Mouse (Mus musculus) left cerebral cortex, postnatal 25 days (tissue): ENCODE data around the gene Plcb3. TPM values are rescaled to one million over a fixed set of nuclear protein-coding genes. Genes with fewer than 3 reads are reported as not detected.
A peak's percentile ranks its signal among the peaks of the same experiment; 100 is the strongest.

Experiments used
- DNase-seq, 2 experiments: peaks; one replicate each; pipeline ENCODE4 v3.0.0; 2022; ENCODE audit warnings: low spot score in 2 of 2, mixed read lengths in 1 of 2
- intact Hi-C: fragments of 180-260 bp; cut with DNase I; formaldehyde crosslinking; loops from one replicate; pipeline ENCODE4 v1.15.1; 2025
- total RNA-seq, 2 experiments: library from RNA; stranded (reverse); gene quantifications; 2 replicates each; pipeline ENCODE4 v1.2.3; 2021

Gene Plcb3
- total RNA-seq: 10 to 100 TPM; 11.9 to 13.3 TPM

DNA sequence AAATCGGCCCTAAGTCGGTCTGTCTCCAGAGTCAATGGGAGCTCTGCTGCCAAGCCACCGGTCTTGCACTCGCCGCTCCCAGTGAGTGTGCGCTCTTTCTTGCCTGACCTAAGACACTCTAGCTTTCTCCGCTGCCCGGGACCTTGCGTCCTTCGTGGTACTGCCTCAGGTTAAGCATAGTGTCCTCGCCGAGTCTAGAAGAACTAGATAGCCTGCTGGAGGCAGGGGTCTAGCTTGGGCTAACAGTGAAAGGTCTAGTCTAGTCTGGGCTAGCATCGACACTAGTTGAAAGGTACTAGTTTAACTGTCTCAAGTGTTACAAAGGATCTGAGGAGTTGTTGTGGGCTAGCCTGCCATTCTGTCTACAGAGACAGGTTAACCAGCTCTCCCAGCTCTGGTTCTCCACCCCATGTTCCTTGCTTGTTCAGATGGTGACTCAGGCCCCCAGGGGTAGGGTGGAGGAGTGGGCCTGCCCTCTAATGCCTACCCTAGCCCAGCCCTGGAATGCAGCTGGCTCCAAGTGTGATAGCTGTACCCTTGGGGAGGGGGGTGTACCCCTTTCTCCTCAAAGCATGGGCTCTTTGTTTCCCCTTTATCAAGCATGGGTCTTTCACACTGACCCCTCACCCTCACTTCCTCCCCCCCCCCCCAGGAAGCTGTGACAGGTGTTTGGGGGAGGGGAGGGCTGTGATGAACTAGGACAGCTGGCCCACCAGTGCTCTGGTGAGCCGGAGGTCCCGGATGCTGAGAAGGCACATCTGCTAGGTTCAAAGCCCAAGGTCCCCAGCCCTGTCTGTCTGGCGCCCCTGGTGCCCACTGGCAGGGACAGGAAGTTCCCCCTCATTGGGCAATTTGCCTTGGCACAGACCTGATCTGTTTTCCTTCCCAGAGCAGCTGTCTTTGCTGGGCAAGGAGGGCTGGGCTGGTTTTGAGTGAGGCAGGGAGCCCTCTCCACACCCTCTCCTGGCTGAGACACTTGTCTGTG lies at the start of gene Plcb3:
Plcb3 (minus strand) TSS at position 934 of the 985 bp plus-strand sequence.
- DNase-seq: peak; percentile 64 to 66
- intact Hi-C loops: loop anchor here (5.0 kb wide), 1 partner anchor 34 kb away; the partner anchor contains the start of genes Bad and Gpr137

DNA sequence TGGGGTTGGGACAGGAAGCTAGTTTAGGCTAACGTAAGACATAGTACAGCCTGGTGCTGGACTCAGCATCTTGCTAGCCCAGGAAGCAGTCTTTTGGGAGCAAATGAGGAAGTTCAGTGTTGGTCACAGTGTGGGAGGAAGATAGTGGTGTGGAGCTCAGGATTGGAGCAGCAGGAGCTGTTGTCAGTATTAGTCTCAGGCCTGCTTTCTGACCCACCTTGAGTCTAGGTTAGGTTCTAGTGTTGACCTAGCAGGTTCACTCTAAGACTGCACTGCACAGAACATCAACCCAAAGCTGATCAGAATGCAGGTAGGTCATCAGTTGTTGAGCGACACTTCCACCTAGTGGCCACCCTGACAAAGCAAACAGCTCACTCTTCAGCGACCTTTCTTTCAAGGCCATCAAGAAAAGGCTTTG lies 44.0 kb upstream of the Plcb3 start:
- intact Hi-C loops: no loop called here
- DNase-seq: peak; percentile 28 to 39

DNA sequence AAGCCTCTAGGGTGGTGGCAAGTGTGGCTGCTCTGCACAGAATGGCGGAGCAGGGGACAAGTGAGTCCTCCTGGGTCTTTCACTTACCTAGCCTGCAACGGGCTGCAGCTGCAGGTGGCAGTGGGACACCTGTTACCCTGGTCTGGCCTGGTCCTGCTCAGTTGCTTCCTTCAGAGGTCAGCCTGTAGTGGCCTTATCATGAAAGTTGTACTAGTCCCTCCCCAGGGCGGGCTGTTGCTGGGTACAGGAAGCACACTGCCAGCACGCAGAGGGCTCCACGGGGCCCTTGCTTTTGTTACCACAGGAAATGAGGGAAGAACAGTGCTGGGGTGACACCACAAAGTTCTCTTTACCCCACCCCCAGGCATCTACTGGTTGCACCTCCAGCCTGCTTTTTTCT lies 42.9 kb upstream of the Plcb3 start, which contains the start of gene Fermt3:
Fermt3 (minus strand) TSS at position 279 of the 400 bp plus-strand sequence.
- intact Hi-C loops: no loop called here
- peak in 1 of 2 experiments; percentile 40 for DNase-seq

- intact Hi-C loops: no loop called here
- no peak for DNase-seq
These were observed 42.3 kb upstream of the Plcb3 start for GRCm38 (mm10) chr19:7018546-7018945.

DNA sequence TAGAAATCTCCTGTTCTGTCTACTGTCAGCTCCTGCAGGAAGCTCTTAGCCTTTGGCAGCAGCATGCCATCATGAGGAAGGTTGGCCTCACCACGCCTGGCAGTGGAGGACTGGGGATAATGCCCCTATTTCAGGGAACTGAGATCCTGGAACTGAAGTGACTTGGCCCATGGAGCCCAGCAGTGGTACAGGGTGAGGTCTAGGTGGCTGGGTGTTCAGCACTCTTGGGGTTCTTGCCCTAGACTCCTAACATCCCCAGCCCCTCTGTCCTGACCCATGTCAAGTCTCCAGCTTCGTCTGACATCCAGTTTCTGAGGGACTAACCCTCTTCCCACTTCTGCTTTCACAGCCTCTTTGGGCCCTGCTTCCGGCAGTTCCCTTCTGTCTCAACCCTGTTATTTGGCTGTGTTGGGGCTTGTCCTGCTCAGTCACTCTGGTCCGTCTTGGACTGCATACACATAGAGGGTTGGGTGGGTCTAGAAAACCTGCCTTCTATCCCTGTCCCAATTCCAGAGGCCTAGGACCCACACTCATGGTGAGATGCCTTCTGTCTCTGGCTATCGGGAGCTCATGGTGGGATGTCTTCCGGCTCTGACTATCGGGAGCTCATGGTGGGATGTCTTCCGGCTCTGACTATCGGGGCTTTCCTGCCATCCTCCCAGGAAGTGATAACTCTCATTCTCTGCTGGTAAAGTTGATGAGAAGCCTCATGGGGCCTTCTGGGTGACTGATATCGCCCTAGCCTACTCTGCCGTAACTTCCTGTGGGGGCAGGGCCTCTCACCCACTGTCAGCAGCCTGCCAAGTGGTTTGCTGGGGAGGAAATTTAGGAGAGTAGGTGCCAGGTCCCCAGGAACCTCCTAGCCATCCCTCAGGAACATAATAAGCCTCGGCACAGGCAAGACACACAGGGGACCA lies 41.5 kb upstream of the Plcb3 start:
- no peak for DNase-seq
- intact Hi-C loops: no loop called here

DNA sequence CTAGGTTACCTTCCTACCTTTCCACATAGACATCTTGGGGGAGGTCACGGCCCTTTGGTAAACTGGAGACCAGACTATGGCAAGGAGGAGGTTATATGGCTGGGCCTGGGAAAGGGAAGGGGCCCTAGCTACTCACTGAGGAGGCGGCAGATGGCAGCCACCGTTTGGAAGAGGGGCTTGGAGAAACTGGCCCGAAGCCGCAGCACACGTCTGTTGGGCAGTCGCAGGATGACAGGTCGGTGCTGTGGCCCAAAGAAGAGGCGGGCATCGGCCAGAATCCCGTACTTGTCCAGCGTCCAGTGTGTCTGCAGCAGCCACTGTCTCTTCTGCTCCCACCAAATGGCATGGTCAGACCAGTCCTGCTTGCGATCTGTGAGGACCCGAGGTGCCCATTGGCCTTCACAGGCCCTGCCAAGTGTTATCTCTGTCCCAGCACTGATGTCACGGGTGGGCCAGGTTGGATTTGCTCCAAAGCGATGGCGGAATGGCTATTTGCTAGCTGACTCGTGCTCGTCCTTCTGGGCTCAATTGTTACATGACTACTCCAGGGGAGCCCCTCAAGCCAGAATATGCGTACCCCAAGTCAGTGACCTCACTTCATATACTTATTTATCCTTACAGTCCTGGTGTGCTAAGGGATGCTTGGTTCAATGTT lies 38.3 kb upstream of the Plcb3 start:
- DNase-seq: no peak
- intact Hi-C loops: no loop called here

- intact Hi-C loops: no loop called here
- no peak for DNase-seq
These were observed 37.7 kb upstream of the Plcb3 start for GRCm38 (mm10) chr19:7013984-7014383.

- no peak for DNase-seq
These were observed 36.2 kb upstream of the Plcb3 start for GRCm38 (mm10) chr19:7012426-7012825.

DNA sequence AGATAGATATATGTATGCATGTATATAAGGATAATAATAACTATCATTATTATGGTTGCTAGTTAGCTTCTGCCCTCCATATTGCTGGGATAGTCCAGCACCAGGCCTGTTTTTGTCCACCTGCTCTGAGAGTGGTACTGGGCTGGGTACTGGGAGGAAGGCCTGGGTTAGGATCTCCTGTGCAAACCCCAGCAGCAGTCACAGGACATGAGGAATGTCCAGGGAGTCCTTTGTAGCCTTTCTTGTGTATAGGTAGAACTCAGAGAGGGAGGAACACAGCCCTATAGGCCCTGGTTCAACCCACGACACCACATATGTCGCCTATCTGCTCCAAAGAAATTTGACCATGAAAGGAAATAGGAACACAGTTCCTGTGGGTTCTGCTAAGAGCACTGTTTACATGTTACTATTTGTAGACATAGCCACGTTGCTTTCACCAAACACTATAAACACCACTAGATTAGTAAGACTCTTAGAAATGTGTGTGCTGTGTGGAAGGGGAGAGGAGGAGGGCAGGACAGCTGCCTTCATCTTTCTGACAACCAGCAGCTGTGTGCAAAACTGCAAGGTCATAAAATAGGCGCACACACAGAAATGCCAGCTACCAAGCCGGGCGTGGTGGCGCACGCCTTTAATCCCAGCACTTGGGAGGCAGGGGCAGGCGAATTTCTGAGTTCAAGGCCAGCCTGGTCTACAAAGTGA lies 30.8 kb upstream of the Plcb3 start:
- intact Hi-C loops: no loop called here
- DNase-seq: no peak

More at GRCm38 (mm10) chr19:7012426-7012825, 36.2 kb upstream of the Plcb3 start:
- intact Hi-C loops: no loop called here

- no peak for DNase-seq
- intact Hi-C loops: no loop called here
These were observed 23.2 kb upstream of the Plcb3 start for GRCm38 (mm10) chr19:6999360-7000063.

DNA sequence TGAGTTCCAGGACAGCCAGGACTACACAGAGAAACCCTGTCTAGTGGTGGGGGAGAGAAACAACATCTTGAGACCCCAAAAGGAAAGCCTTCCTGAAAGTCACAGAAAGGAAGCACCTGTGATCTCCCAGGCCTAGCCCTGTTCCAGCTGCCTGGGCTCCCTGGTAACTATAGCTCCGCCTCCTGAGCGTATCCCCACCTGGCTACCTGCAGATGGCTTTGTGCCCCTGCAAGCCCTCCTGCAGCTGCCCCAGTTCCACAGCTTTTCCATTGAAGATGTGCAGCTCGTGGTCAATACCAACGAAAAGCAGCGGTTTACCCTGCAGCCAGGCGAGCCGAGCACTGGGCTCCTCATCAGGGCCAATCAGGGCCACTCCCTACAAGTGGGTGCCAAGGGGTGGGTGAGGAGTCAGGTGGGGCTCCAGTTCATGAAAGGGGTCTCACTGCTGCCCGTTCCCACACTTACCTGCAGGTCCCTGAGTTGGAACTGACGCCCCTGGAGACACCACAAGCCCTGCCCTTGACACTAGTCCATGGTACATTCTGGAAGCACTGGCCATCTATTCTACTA lies 21.5 kb upstream of the Plcb3 start:
- no peak for DNase-seq
- intact Hi-C loops: no loop called here

GRCm38 (mm10) chr19:6996006-6996405 lies 19.7 kb upstream of the Plcb3 start, which contains the start of the genes Nudt22 and Trpt1:
Gene Nudt22 (minus strand): TSS chr19:6996117.
Gene Trpt1 (plus strand): TSS chr19:6996131.
- peak; percentile 82 to 89 for DNase-seq
- intact Hi-C loops: no loop called here

- intact Hi-C loops: no loop called here
- no peak for DNase-seq
These were observed 19.2 kb upstream of the Plcb3 start for GRCm38 (mm10) chr19:6995255-6995991.

GRCm38 (mm10) chr19:6994489-6994888 lies 18.2 kb upstream of the Plcb3 start:
- intact Hi-C loops: no loop called here
- no peak for DNase-seq

GRCm38 (mm10) chr19:6994002-6994401 lies 17.7 kb upstream of the Plcb3 start:
- no peak for DNase-seq
- intact Hi-C loops: no loop called here

GRCm38 (mm10) chr19:6993011-6993770 lies 16.9 kb upstream of the Plcb3 start:
- intact Hi-C loops: no loop called here
- no peak for DNase-seq
